Mouse (Mus musculus): ENCODE results near the gene Vmn1r48.
"Not testable (repeated sequence)": the region's sequence is repeated elsewhere in the genome, so short reads cannot be mapped to it uniquely, and the experiment has no call there.

- TF ChIP-seq USF1 (IDR thresholded peaks at IDR 0.05; ENCODE audit: low read depth); MAX (IDR thresholded peaks at IDR 0.05; ENCODE audit: low read depth); POLR2A (IDR thresholded peaks at IDR 0.05; ENCODE audit: insufficient read length, low read depth); SRF (IDR thresholded peaks at IDR 0.05; ENCODE audit: control insufficient read depth, insufficient read length, low read depth); TCF3 (IDR thresholded peaks at IDR 0.05; ENCODE audit: insufficient read length, low read depth); CEBPB (IDR thresholded peaks at IDR 0.05; ENCODE audit: insufficient read depth, poor library complexity, severe bottlenecking); E2F4 (IDR thresholded peaks at IDR 0.05; ENCODE audit: insufficient read depth); MYOG (IDR thresholded peaks at IDR 0.05; ENCODE audit: control insufficient read depth in 1 of 3, insufficient read depth in 1 of 3, insufficient read length in 2 of 3, low read depth in 2 of 3); TCF12 (IDR thresholded peaks at IDR 0.05; ENCODE audit: insufficient read depth, poor library complexity, severe bottlenecking); MYOD1 (IDR thresholded peaks at IDR 0.05; ENCODE audit: control insufficient read depth in 1 of 3, insufficient read length in 2 of 3, low read depth in 2 of 3); POLR2AphosphoS2 (IDR thresholded peaks at IDR 0.05; ENCODE audit: insufficient read length, low read depth); REST (IDR thresholded peaks at IDR 0.05; ENCODE audit: insufficient read depth, insufficient read length): not testable (repeated sequence)
These were observed at the start of gene Vmn1r48 for GRCm38 (mm10) chr6:90036741-90037140.

All from myocyte (in vitro differentiated cells).